Mouse (Mus musculus) Patski (cell line): Measurements from ENCODE around the gene Tpm1. TPM values are rescaled to one million over a fixed set of nuclear protein-coding genes. Genes with fewer than 3 reads are reported as not detected.
A peak's percentile ranks its signal among the peaks of the same experiment; 100 is the strongest.

Source experiments
- ATAC-seq: fragments of 100-300 bp; one replicate; pipeline ENCODE4 v1.8.0; 2021
- CTCF ChIA-PET: fragments of 350-600 bp; sonication (Branson Sonifier 250); formaldehyde crosslinking; loops from one replicate; lab custom pipeline; 2022; ENCODE audit warnings: inconsistent platforms; lab: Charles Lee
- POLR2A ChIA-PET: fragments of 350-600 bp; sonication (Branson Sonifier 250); formaldehyde crosslinking; loops from one replicate; lab custom pipeline; 2022; ENCODE audit warnings: antibody characterized with exemption, inconsistent platforms; lab: Charles Lee
- DNase-seq: peaks from one replicate; pipeline ENCODE4 v3.0.0-alpha.2; 2011; ENCODE audit warnings: low read depth, low spot score
- H3K27me3 ChIP-seq: fragments of 371-371 bp; one replicate; pipeline ENCODE4 v1.5.1; 2021
- CTCF ChIP-seq: fragments of 100-300 bp; IDR thresholded peaks from one replicate; pipeline ENCODE4 v1.5.1; 2021
- in situ Hi-C: fragments of 300-500 bp; cut with MboI; formaldehyde crosslinking; loops from 3 replicates; pipeline ENCODE4 v1.11.1; 2018; ENCODE audit warnings: low pct_unique_long_range_greater_than_20kb, mixed read lengths
- polyA plus RNA-seq: library from polyadenylated mRNA; unstranded; gene quantifications from one replicate; pipeline ENCODE4 v1.2.3, GENCODE M21; 2021

The Tpm1 gene
- 2,726 TPM for polyA plus RNA-seq

DNA sequence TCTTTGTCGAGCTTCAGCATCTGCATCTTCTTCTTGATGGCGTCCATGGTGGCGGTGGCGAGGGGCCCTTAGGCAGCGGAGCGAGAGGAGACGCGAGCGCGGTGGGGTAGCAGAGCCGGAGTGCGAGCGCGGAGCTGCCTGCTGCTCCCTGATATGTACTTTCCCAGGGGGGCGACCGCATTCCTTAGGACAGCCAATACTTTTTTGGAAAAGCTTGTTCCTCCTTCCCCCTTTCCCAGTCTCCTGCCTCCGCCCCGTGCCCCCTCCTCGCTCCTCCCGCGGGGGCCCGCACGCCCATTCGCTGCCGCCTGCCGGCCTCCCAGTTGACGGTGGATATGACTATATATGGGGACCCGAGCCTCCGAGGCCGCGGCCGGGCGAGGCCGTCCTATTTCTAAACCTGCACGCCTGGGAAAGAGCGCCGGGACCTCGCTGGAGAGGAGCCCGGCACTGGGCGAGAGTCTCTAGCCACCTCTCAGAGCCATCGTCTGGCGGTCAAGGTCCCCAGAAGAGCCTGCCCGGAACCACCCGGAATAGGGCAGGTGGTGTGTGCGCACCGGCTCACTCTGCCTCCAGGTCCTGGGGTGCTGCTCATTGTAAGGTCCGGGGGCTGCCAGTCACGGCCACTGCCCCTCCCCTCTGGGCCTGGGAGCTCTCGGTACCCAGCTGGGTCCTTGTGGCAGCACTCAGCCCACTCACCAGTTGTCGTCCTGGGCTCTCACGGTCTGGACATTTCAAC is at the start of gene Tpm1:
Gene Tpm1 (minus strand): TSS at position 321 of the 739 bp plus-strand sequence.
- no peak for TF ChIP-seq CTCF
- H3K27me3 ChIP-seq = no peaks in the 10 kb centered on the region
- ChIA-PET CTCF (interaction anchor here (0.8 to 4.5 kb wide), 8 partner anchors 12 to 163 kb away, joined by 3 to 24 read pairs (median 6); no protein-coding TSS in a partner anchor), POLR2A (interaction anchor here (0.8 to 4.4 kb wide), 27 partner anchors 8 to 180 kb away, joined by 3 to 42 read pairs (median 6); no protein-coding TSS in a partner anchor)
- ATAC-seq (peak; percentile 70), DNase-seq (no peak)
- in situ Hi-C loops = loop anchor here (5.0 to 10.0 kb wide), 5 partner anchors 33 to 223 kb away; no protein-coding TSS in a partner anchor

DNA sequence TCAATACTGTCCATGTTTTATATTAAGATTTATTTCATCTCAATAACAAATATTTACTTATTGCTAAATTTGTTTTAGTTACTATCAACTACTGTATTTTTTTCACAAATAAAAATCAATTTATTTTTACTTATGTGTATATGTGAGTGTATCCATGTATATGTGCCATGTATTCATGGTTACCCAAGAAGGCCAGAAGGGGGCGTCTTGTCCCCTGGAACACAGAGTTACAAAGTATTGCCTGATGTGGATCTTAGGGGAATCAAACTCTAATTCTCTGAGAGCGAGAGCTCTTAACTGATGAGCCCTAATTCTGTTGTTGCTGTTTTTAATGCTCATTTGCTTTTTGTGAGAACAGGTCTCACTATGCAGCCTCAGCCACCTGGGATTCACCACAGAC is 45.2 kb upstream of the Tpm1 start:
- no peaks in the 10 kb centered on the region for H3K27me3 ChIP-seq
- CTCF ChIA-PET = no interaction called here
- ATAC-seq (no peak), DNase-seq (no peak)
- in situ Hi-C loops = no loop called here
- POLR2A ChIA-PET = interaction anchor here (1.0 kb wide), 1 partner anchor 10 kb away, joined by 4 read pairs; no protein-coding TSS in a partner anchor
- no peak for TF ChIP-seq CTCF

DNA sequence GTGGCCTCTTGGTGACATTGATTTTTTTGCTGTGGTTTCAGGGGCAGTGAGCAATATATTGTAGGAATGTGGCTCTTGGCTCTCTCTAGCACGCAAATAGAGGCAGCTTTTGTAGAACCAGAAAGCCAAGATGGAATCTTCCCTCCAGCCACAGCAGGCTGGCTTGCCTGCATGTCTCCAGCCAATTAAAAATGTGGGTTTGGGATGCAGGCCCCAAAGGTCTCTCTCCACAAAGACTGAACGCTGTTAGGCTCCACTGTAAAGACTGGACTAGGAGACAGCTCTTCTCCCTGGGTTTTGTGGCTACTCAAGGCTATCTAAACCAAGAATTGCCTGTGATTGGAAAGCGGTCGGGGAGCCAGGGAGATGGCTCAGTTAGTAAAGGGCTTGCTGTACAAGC is 43.0 kb upstream of the Tpm1 start:
- CTCF ChIA-PET = interaction anchor here (1.3 kb wide), 1 partner anchor 53 kb away, joined by 3 read pairs; no protein-coding TSS in a partner anchor
- DNase-seq (no peak), ATAC-seq (no peak)
- no peak for TF ChIP-seq CTCF
- POLR2A ChIA-PET = interaction anchor here (2.8 kb wide), 1 partner anchor 45 kb away, joined by 16 read pairs; the partner anchor contains the start of gene Tpm1
- in situ Hi-C loops = no loop called here
- no peaks in the 10 kb centered on the region for H3K27me3 ChIP-seq

DNA sequence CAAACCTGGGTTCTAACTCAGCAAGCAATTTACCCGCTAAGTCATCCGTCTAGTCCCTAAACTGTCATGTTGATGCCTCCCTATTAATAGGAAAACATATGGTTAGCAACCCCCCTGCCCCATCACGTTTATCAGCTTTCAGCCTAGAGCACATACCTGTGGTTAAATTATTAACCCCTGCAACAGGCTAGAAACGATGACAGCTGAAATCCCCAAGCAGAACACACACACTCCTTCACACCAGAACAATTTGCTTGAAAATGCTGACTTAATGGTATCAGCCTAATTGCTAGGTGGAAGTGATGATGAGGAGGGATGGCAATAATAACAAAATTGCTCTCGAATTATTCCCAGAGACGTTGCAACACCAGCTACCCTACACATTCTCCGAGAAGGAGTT is 42.4 kb upstream of the Tpm1 start:
- ATAC-seq (no peak), DNase-seq (no peak)
- in situ Hi-C loops = no loop called here
- TF ChIP-seq CTCF = no peak
- POLR2A ChIA-PET = interaction anchor here (2.8 kb wide), 1 partner anchor 44 kb away, joined by 16 read pairs; the partner anchor contains the start of gene Tpm1
- CTCF ChIA-PET = interaction anchor here (1.3 kb wide), 1 partner anchor 54 kb away, joined by 3 read pairs; no protein-coding TSS in a partner anchor
- no peaks in the 10 kb centered on the region for H3K27me3 ChIP-seq

DNA sequence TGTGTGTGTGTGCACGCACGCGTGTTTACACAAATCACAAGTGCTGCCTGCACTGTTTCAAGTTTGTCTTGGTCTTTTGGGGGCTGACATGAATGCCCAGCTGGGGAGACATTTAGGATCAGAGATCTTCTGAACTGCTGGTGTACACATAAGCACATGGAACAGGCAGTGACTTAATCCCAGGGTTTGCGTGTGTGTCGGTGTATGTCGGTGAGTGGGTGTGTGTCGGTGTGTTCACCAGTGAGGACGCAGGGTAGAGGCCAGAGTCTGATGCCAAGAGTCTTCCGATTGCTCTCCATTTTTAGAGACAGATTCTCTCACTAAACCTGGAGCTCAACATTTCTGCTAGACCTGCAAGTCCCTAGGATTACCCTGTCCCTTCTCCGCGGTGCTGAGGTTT is 41.9 kb upstream of the Tpm1 start:
- no peak for TF ChIP-seq CTCF
- no peak for ATAC-seq
- no peaks in the 10 kb centered on the region for H3K27me3 ChIP-seq
- in situ Hi-C loops = no loop called here
- ChIA-PET POLR2A (interaction anchor here (2.8 kb wide), 1 partner anchor 44 kb away, joined by 16 read pairs; the partner anchor contains the start of gene Tpm1), CTCF (interaction anchor here (1.1 to 1.3 kb wide), 4 partner anchors 15 to 317 kb away, joined by 3 read pairs; no protein-coding TSS in a partner anchor)
- no peak for DNase-seq

DNA sequence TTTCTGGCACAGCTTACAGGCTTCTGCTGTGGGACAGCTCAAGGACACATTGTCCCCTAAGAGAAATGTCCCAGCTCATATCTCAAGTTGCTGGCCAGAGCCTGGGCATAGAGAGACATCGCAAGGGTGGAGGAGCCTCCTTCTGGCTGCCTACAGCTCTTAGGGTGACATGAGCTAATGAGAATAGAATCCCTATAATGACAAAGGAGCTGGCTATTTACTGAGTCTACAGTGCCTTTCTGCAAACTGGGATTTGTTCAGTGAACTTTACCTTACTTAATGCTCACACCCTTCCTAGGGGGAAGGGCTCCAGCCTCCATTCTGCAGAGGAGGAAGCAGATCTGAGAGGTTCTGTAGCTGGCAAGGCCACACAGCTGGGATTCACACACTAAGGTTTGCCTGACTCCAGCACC is 41.4 kb upstream of the Tpm1 start:
- CTCF ChIA-PET = interaction anchor here (0.9 to 1.3 kb wide), 5 partner anchors 15 to 318 kb away, joined by 3 read pairs; no protein-coding TSS in a partner anchor
- DNase-seq = no peak
- POLR2A ChIA-PET = interaction anchor here (0.7 to 2.8 kb wide), 2 partner anchors 43 to 47 kb away, joined by 3 to 16 read pairs; partner anchors contain the start of gene Tpm1
- no peaks in the 10 kb centered on the region for H3K27me3 ChIP-seq
- in situ Hi-C loops = no loop called here
- TF ChIP-seq CTCF = peak; percentile 26
- ATAC-seq = no peak

DNA sequence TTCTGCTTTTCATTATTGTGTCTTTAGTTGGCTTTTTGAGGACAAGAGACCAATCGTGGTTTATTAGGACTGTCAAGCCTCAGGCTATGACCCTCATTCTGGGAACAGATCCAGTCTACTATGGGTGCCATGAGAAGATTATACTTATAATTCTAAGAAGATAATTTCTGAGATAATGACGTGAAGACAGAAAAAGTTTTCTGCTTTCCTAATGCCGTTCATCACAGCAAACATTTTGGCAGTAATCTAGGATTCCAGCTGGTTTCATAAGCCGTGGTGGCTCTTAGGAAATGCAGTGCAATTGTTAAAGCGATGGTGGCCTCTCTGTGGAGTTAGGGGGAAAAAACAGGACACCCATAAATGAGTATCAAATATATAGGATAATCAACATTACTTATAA is 40.0 kb upstream of the Tpm1 start:
- no peak for TF ChIP-seq CTCF
- ATAC-seq = no peak
- ChIA-PET POLR2A (interaction anchor here (1.3 kb wide), 1 partner anchor 46 kb away, joined by 3 read pairs; no protein-coding TSS in a partner anchor), CTCF (interaction anchor here (0.7 to 1.0 kb wide), 2 partner anchors 10 to 39 kb away, joined by 3 read pairs; no protein-coding TSS in a partner anchor)
- H3K27me3 ChIP-seq = no peaks in the 10 kb centered on the region
- no peak for DNase-seq
- in situ Hi-C loops = no loop called here

DNA sequence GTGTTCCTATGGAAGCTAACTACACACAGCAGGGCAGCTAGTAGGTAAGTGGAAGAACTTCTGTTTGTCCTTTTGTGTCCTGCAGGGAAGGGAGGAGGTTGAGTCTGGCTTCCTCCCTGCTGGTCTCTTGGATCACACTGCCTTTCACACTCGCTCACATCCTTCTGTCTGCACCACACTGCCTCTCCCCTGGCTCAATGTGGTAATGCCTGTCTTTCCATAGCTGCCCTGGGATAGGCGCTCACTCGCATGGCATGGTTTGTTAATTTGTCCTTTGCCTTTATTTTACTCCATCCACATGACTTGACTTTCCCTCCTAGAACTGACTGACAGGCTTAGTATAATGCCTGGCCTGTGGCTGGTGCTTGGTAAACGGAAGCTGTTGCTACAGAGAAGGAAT is 34.6 kb upstream of the Tpm1 start:
- TF ChIP-seq CTCF = no peak
- DNase-seq = no peak
- H3K27me3 ChIP-seq = no peaks in the 10 kb centered on the region
- in situ Hi-C loops = loop anchor here (5.0 kb wide), 1 partner anchor 36 kb away; the partner anchor contains the start of gene Tpm1
- ChIA-PET POLR2A (no interaction called here), CTCF (interaction anchor here (1.3 to 1.4 kb wide), 2 partner anchors 63 to 94 kb away, joined by 3 read pairs; no protein-coding TSS in a partner anchor)
- no peak for ATAC-seq

DNA sequence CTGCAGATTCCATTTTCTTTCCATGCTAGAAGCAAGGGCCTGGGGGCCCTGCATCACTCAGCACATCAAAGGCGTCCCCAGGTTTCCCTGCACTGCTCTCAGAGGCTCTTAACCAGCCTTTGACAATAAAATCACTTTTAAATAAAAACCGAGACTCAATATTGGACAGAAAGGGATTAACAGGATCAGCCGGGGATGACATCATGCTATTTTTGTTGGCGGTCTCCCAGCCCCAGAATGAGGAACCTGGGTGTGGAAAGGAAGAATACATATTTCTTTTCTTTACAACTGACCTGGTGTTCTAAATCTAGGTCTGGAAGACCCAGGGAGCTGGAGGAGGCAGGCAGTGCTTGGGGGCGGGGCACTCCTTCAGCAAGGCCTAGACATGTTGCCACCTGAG is 32.5 kb upstream of the Tpm1 start:
- no peak for TF ChIP-seq CTCF
- ATAC-seq (peak; percentile 26), DNase-seq (peak; percentile 97)
- ChIA-PET CTCF (interaction anchor here (1.5 kb wide), 1 partner anchor 10 kb away, joined by 4 read pairs; no protein-coding TSS in a partner anchor), POLR2A (interaction anchor here (0.6 to 5.4 kb wide), 2 partner anchors 33 to 100 kb away, joined by 5 to 42 read pairs; partner anchors contain the start of gene Tpm1)
- in situ Hi-C loops = loop anchor here (5.0 kb wide), 1 partner anchor 34 kb away; the partner anchor contains the start of gene Tpm1
- no peaks in the 10 kb centered on the region for H3K27me3 ChIP-seq
